Mouse (Mus musculus) heart, adult 2 months (tissue): Measurements from ENCODE around the gene Lad1.

Experiments used
- CTCF ChIP-seq: fragments of 200-600 bp; IDR thresholded peaks from 2 replicates; pipeline ENCODE4 v1.8.1; 2022; ENCODE audit warnings: antibody characterized with exemption, mild to moderate bottlenecking, moderate library complexity
- EP300 ChIP-seq: fragments of 200-500 bp; IDR thresholded peaks from 2 replicates; pipeline ENCODE4 v1.6.1; 2011; ENCODE audit warnings: low read depth, low read length, control low read depth; ENCODE audit not compliant: insufficient read depth
- POLR2A ChIP-seq: fragments of 200-500 bp; IDR thresholded peaks from 2 replicates; pipeline ENCODE4 v1.6.1; 2011; ENCODE audit warnings: mild to moderate bottlenecking, low read depth, low read length, control low read depth; ENCODE audit not compliant: insufficient read depth

DNA sequence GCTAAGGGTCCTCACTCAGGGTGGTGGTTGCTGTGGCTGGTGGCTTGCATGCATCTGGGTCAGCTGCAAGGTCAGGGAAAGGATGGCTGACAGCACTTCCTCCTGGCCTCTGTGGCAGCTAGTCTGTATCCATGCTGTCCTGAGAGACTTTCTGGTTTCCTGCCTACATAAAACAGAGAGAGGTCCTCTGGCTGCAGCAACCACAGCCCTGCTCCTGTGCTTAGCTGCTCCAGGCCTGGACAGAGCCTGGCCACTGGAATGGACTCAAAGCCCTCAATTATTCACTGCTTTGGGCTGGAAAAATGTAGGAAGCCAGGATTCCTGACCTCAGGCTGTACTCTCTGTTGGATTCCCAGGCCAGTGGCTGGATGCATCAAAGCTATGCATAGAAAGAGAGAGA is 41.8 kb upstream of the Lad1 start:
- TF ChIP-seq CTCF, result no peak
- no peak for TF ChIP-seq POLR2A
- no peak for TF ChIP-seq EP300
